Mouse (Mus musculus) embryo, embryonic 11.5 days (tissue): ENCODE data around the gene Slc46a1.

Source experiments
- DNase-seq: peaks from one replicate; pipeline ENCODE4 v3.0.0-alpha.2; 2012; ENCODE audit warnings: low read depth, low spot score

Slc46a1 gene

GRCm38 (mm10) chr11:78465568-78466180 is at the start of gene Slc46a1:
TSS of gene Slc46a1 (plus strand) at chr11:78465697.
- DNase-seq, result peak; percentile 75

GRCm38 (mm10) chr11:78416854-78417253 is 48.6 kb upstream of the Slc46a1 start:
- DNase-seq, result no peak

GRCm38 (mm10) chr11:78420263-78420889 is 45.1 kb upstream of the Slc46a1 start:
- no peak for DNase-seq

GRCm38 (mm10) chr11:78421201-78422009 is 44.1 kb upstream of the Slc46a1 start:
- no peak for DNase-seq

- no peak for DNase-seq
Observed at GRCm38 (mm10) chr11:78422055-78422819, 43.3 kb upstream of the Slc46a1 start, which contains the start of gene Slc13a2. TSS of gene Slc13a2 (minus strand) at chr11:78422217.

GRCm38 (mm10) chr11:78424352-78424751 is 41.1 kb upstream of the Slc46a1 start:
- DNase-seq, result no peak

GRCm38 (mm10) chr11:78425572-78425971 is 39.9 kb upstream of the Slc46a1 start:
- DNase-seq, result no peak

GRCm38 (mm10) chr11:78427655-78428054 is 37.8 kb upstream of the Slc46a1 start:
- no peak for DNase-seq

- DNase-seq, result no peak
Observed at GRCm38 (mm10) chr11:78428309-78428708, 37.2 kb upstream of the Slc46a1 start.

GRCm38 (mm10) chr11:78430195-78430878 is 35.2 kb upstream of the Slc46a1 start:
- no peak for DNase-seq

- DNase-seq, result no peak
Observed at GRCm38 (mm10) chr11:78431176-78431575, 34.3 kb upstream of the Slc46a1 start.

GRCm38 (mm10) chr11:78434052-78434451 is 31.4 kb upstream of the Slc46a1 start:
- no peak for DNase-seq

GRCm38 (mm10) chr11:78435776-78436349 is 29.6 kb upstream of the Slc46a1 start:
- DNase-seq, result peak; percentile 57

- DNase-seq, result no peak
Observed at GRCm38 (mm10) chr11:78437182-78437581, 28.3 kb upstream of the Slc46a1 start.

GRCm38 (mm10) chr11:78438399-78438930 is 27.0 kb upstream of the Slc46a1 start:
- no peak for DNase-seq

GRCm38 (mm10) chr11:78443115-78443514 is 22.4 kb upstream of the Slc46a1 start:
- no peak for DNase-seq

GRCm38 (mm10) chr11:78447168-78447567 is 18.3 kb upstream of the Slc46a1 start:
- DNase-seq, result no peak

GRCm38 (mm10) chr11:78448242-78448641 is 17.3 kb upstream of the Slc46a1 start:
- DNase-seq, result no peak

GRCm38 (mm10) chr11:78450337-78450736 is 15.2 kb upstream of the Slc46a1 start:
- DNase-seq, result no peak

GRCm38 (mm10) chr11:78453675-78454074 is 11.8 kb upstream of the Slc46a1 start:
- DNase-seq, result peak; percentile 46

GRCm38 (mm10) chr11:78454276-78454675 is 11.2 kb upstream of the Slc46a1 start:
- DNase-seq, result no peak
